Mouse (Mus musculus) stomach, embryonic 16.5 days (tissue): ENCODE data around the gene Npdc1. TPM values are rescaled to one million over a fixed set of nuclear protein-coding genes. Genes with fewer than 3 reads are reported as not detected.

ENCODE experiments used
- ATAC-seq: fragments of 200-750 bp; cut with Nextera tagmentation; 2 replicates; pipeline ENCODE4 v1.8.0; 2017; ENCODE audit warnings: moderate number of reproducible peaks, moderate TSS enrichment; ENCODE audit not compliant: insufficient read depth, low FRiP score
- H3K27ac ChIP-seq: fragments of 300-500 bp; sonication (generic); 2 replicates; pipeline ENCODE4 v1.5.1; 2014; ENCODE audit warnings: low read length
- H3K27me3 ChIP-seq: fragments of 300-500 bp; sonication (generic); 2 replicates; pipeline ENCODE4 v1.6.1; 2014; ENCODE audit warnings: low read length, control low read depth, mixed read lengths; ENCODE audit not compliant: control insufficient read depth, insufficient read depth
- H3K36me3 ChIP-seq: fragments of 300-500 bp; sonication (generic); 2 replicates; pipeline ENCODE4 v1.6.1; 2014; ENCODE audit warnings: low read length; ENCODE audit not compliant: control insufficient read depth, insufficient read depth
- H3K4me1 ChIP-seq: fragments of 300-500 bp; sonication (generic); 2 replicates; pipeline ENCODE4 v1.6.1; 2014; ENCODE audit warnings: low read length, control low read depth, mixed read lengths; ENCODE audit not compliant: control insufficient read depth, insufficient read depth
- H3K4me2 ChIP-seq: fragments of 300-500 bp; sonication (generic); 2 replicates; pipeline ENCODE4 v1.6.1; 2014; ENCODE audit warnings: low read depth, low read length, mixed read lengths
- H3K4me3 ChIP-seq: fragments of 300-500 bp; sonication (generic); replicated peaks from 2 replicates; pipeline ENCODE4 v1.5.1; 2014; ENCODE audit warnings: mild to moderate bottlenecking, low read length
- H3K9ac ChIP-seq: fragments of 300-500 bp; sonication (generic); 2 replicates; pipeline ENCODE4 v1.6.1; 2014; ENCODE audit warnings: low read length
- H3K9me3 ChIP-seq: fragments of 300-500 bp; sonication (generic); replicated peaks from 2 replicates; pipeline ENCODE4 v1.6.1; 2016; ENCODE audit warnings: low read length, control low read depth; ENCODE audit not compliant: control insufficient read depth
- WGBS: fragments of 180-500 bp; shearing (Covaris S2); extraction: QIAGEN DNeasy Blood & Tissue Kit; methylation state at CpG from one replicate; pipeline ENCODE4 v1.1.7; 2014; 5-methylcytosine and 5-hydroxymethylcytosine counted together
- polyA plus RNA-seq: library from polyadenylated mRNA; unstranded; fragments of >200 nt; fragmentation: Nextera tagmentation; extraction: Ambion mirVana; gene quantifications from 2 replicates; pipeline ENCODE4 v1.2.1, GENCODE M21; 2015

The Npdc1 gene
- polyA plus RNA-seq, 1 experiment from 2014 or later = 54.9 TPM

DNA sequence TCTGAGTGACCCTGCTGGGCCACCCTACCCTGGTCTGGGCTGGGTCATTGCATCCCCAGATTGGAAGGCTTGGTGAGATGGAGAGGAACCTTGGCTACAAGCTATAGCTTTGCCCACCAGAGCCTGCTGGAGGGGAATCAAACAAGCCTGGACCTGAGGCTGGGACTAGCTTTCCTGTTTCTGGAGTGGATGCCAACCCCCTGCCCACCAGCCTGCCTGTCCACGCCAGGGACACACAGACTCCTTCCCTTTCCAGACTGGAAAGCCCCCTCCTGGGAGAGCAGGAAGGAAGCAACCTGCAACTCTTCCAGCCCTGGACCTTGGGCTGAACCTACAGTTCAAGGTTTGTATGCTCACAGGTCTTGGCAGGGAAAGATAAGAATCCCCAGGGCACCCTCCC lies 24.5 kb downstream of the Npdc1 start:
- no peak overlapping the region for H3K9ac ChIP-seq

DNA sequence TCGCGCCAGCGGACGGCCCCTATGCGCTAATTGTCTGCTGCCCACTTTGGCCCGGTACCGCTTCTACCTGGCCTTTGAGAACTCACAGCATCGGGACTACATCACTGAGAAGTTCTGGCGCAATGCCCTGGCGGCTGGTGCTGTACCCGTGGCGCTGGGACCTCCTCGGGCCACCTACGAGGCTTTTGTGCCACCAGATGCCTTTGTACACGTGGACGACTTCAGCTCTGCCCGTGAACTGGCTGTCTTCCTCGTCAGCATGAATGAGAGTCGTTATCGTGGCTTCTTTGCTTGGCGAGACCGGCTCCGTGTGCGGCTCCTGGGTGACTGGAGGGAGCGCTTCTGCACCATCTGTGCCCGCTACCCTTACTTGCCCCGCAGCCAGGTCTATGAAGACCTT lies 26.3 kb downstream of the Npdc1 start:
- ATAC-seq = no peak
- Histone ChIP-seq H3K4me2 (no peak overlapping the region), H3K27ac (no peak overlapping the region), H3K36me3 (no peaks in the 10 kb centered on the region), H3K4me3 (no peak overlapping the region), H3K27me3 (peaks cover 21% of the 10 kb centered on the region), H3K9me3 (no peaks in the 10 kb centered on the region), H3K9ac (no peak overlapping the region; the same call in 1 of the 2 replicates), H3K4me1 (no peaks in the 10 kb centered on the region)
- WGBS = 40% methylated on average over 27 of the region's 27 CpGs

More for the DNA sequence above, 24.5 kb downstream of the Npdc1 start:
- Histone ChIP-seq H3K4me3 (no peak overlapping the region), H3K9me3 (no peaks in the 10 kb centered on the region), H3K27ac (no peak overlapping the region), H3K27me3 (peaks cover 19% of the 10 kb centered on the region), H3K36me3 (no peaks in the 10 kb centered on the region), H3K4me2 (no peak overlapping the region), H3K4me1 (no peaks in the 10 kb centered on the region)
- ATAC-seq = no peak
- WGBS = 57% methylated on average over 1 of the region's 1 CpGs

- Histone ChIP-seq H3K4me3 (no peak overlapping the region), H3K27me3 (peaks cover 21% of the 10 kb centered on the region), H3K36me3 (no peaks in the 10 kb centered on the region), H3K9ac (no peak overlapping the region), H3K4me2 (no peak overlapping the region), H3K27ac (no peak overlapping the region), H3K4me1 (no peaks in the 10 kb centered on the region), H3K9me3 (no peaks in the 10 kb centered on the region)
- WGBS = 31% methylated on average over 5 of the region's 5 CpGs
- no peak for ATAC-seq
These were observed 27.6 kb downstream of the Npdc1 start for GRCm38 (mm10) chr2:25426721-25427191.

DNA sequence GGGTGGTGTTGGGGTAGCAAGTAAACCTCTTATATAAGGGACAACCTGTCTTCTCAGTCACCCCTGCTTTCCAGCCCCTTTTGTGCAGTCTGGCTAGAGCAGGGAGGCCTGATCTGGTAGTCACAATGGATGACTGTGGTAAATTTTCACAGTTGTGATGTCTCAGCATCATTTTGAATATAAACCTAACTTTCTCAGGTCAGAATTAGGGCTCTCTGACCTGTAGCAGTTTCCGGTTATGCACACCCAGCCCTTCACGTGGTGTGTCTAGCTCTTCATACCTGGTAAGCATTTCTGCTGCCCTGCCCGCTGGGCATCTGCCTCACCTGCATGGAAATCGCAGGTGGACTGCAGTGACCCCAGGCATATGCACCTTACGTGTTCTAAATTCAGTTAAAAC lies 28.1 kb downstream of the Npdc1 start:
- Histone ChIP-seq H3K9ac (no peak overlapping the region), H3K4me1 (no peaks in the 10 kb centered on the region), H3K36me3 (no peaks in the 10 kb centered on the region), H3K4me3 (no peak overlapping the region), H3K4me2 (no peak overlapping the region), H3K27me3 (peaks cover 21% of the 10 kb centered on the region), H3K27ac (no peak overlapping the region), H3K9me3 (no peaks in the 10 kb centered on the region)
- ATAC-seq = no peak
- 87% methylated on average over 5 of the region's 5 CpGs for WGBS

DNA sequence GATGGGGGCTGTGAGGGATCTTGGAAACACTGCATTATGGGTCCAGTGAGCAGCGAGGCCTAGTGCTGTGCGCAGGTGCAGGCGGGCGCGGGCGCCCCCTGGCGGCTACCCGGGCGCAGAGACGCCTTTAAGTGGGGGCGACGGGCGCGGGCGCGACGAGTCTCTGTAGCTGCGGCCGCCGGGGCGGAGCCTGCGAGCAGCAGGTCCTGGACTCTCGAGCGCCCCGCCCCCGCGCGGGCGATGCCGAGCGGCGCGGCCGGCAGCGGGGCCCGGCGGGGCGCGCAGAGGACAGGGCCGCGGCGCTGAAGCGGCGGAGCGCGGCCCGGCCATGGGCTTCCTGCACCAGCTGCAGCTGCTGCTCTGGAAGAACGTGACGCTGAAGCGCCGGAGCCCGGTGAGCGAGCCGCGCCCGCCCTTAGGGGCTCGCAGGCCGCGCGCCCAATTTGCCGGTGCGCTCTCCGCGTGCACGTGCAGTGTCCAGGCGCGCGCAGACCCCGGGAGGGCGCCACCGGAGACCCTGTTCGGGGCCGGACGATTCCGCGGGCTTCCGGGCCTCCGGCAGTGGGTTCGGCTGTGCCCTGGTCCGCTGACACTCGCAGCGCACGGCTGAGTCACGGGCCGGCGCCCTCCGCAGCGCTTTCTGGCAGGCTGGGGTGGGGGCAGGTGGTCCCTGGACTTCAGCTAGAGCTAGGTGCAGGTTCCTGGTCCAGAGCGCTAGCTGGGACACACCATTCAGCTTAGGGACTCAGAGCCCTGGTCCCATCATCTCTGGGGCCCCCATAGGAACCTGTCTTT lies 29.5 kb downstream of the Npdc1 start, which contains the start of gene Abca2:
Abca2 (plus strand) TSS at position 262 of the 795 bp plus-strand sequence.
- Histone ChIP-seq H3K4me1 (no peaks in the 10 kb centered on the region), H3K9ac (peak within 1 kb of the TSS; percentile 81), H3K4me2 (peak within 1 kb of the TSS; percentile 92), H3K9me3 (no peaks in the 10 kb centered on the region), H3K27me3 (peaks cover 21% of the 10 kb centered on the region), H3K36me3 (no peaks in the 10 kb centered on the region), H3K27ac (no peak within 1 kb of the TSS), H3K4me3 (peak within 1 kb of the TSS; percentile 74)
- WGBS = under 1% methylated on average over 84 of the region's 89 CpGs
- ATAC-seq = peak; percentile 90

GRCm38 (mm10) chr2:25429435-25430180 lies 30.5 kb downstream of the Npdc1 start:
- WGBS = 77% methylated on average over 5 of the region's 5 CpGs
- peaks cover 17% of the 10 kb centered on the region for H3K27me3 ChIP-seq
- H3K27ac ChIP-seq = no peak overlapping the region
- H3K4me1 ChIP-seq = no peaks in the 10 kb centered on the region
- peak overlapping the region; percentile 92 for H3K4me2 ChIP-seq
- H3K9ac ChIP-seq = peak overlapping the region; percentile 81; the same call in 1 of the 2 replicates
- H3K36me3 ChIP-seq = no peaks in the 10 kb centered on the region
- H3K4me3 ChIP-seq = peak overlapping the region; percentile 74; the same call in 1 of the 2 replicates
- no peak for ATAC-seq
- no peaks in the 10 kb centered on the region for H3K9me3 ChIP-seq

DNA sequence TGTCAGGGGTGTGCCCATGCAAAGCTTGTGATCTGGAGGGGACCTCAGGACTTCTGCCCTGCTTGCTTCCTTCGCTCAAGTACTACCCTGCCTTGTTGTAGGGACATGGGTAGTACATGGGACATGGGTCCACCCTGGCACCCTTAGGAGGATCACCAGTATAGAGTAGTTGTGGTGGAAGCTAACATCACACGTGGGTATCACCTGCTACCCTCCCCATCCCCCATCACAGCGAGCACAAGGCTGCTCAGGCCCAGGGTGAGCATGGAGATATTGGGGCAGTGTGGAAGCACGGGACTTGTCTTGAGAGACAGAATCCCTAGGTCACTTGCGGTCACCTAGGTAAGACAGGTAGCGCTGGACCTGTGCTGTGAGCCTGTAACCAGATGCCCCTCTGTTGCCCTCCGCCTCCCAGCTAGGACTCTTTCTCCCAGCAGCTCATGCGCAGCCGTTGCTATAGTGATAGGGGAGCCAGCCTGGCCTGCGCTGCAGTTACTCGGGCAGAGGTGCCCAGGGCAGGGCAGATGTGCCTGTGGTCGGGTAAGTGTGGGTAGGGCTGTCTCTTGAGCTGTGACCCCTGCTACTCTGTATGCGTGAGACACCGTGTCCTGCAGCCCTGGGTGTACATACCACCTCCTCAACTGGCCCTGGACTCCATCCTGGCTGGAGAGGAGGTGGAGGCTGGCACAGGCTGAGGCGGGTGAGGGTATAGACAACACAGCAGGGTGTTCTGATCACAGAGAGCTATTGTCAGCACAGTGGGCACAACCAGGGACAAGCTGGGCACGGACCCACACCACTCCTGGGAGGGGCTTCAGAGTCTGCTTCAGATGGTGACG lies 31.5 kb downstream of the Npdc1 start:
- Histone ChIP-seq H3K27me3 (peaks cover 8% of the 10 kb centered on the region; the same call in 1 of the 2 replicates), H3K4me2 (no peak overlapping the region), H3K9me3 (no peaks in the 10 kb centered on the region), H3K4me3 (no peak overlapping the region), H3K4me1 (no peaks in the 10 kb centered on the region), H3K27ac (no peak overlapping the region), H3K36me3 (no peaks in the 10 kb centered on the region), H3K9ac (0 out of 2 replicates have a peak overlapping the region, but pooled peaks have one; percentile 26)
- WGBS = 74% methylated on average over 17 of the region's 17 CpGs
- ATAC-seq = no peak

DNA sequence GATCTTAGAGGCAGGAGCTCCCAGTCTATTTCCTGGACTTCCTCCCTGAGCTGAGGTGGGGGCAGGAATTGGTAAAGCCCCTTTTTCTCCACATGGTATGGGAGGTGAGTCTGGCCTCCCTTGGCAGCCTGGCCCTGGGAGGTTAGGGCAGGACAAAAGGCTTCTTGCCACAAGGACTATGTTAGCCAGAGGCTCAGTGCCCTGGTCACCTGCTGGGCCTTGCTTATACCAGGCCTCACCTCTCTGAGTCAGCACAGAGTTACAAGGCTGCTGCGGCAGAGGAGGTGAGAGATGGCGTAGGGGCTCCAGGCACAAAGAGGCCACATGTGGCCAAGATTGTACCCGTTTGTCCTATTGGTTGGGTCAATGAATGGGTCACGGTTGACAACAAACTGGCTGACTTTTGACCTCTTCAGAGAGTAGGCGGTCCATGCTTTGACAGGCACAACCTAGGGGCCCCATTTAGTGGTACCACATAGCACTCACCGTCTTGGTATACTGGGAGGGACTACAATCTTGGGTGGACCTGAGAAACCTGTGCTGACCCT lies 32.2 kb downstream of the Npdc1 start:
- H3K4me3 ChIP-seq = no peak overlapping the region
- 0 out of 2 replicates have a peak, but pooled peaks cover 3% of the 10 kb centered on the region for H3K27me3 ChIP-seq
- WGBS = 77% methylated on average over 6 of the region's 6 CpGs
- H3K4me1 ChIP-seq = no peaks in the 10 kb centered on the region
- no peaks in the 10 kb centered on the region for H3K9me3 ChIP-seq
- ATAC-seq = no peak
- 0 out of 2 replicates have a peak overlapping the region, but pooled peaks have one; percentile 26 for H3K9ac ChIP-seq
- H3K36me3 ChIP-seq = no peaks in the 10 kb centered on the region
- no peak overlapping the region for H3K4me2 ChIP-seq
- no peak overlapping the region for H3K27ac ChIP-seq
